Mouse (Mus musculus) heart, postnatal 36 days (tissue): Measurements from ENCODE around the gene Sars. TPM values are rescaled to one million over a fixed set of nuclear protein-coding genes. Genes with fewer than 3 reads are reported as not detected.
A peak's percentile ranks its signal among the peaks of the same experiment; 100 is the strongest.

Experiments used
- DNase-seq, 2 experiments: peaks; one replicate each; pipeline ENCODE4 v3.0.0; 2021 to 2022
- intact Hi-C: fragments of 180-260 bp; cut with DNase I; formaldehyde crosslinking; loops from one replicate; pipeline ENCODE4 v1.15.1; 2025
- total RNA-seq, 2 experiments: library from RNA; stranded (reverse); gene quantifications; 2 replicates each; pipeline ENCODE4 v1.2.3; 2021

Sars gene
- 10 to 100 TPM; 82.6 to 83.9 TPM for total RNA-seq

- intact Hi-C loops, result no loop called here
- DNase-seq, result peak; percentile 89 to 90
Measured at GRCm38 (mm10) chr3:108444698-108445365, at the start of gene Sars. Gene Sars, minus strand, starts transcription at chr3:108445209.

- DNase-seq, result no peak
- intact Hi-C loops, result no loop called here
Measured at GRCm38 (mm10) chr3:108489968-108490367, 45.0 kb upstream of the Sars start.

- intact Hi-C loops, result no loop called here
- DNase-seq, result no peak
Measured at GRCm38 (mm10) chr3:108484749-108485148, 39.7 kb upstream of the Sars start.

- intact Hi-C loops, result no loop called here
- DNase-seq, result no peak
Measured at GRCm38 (mm10) chr3:108478800-108479199, 33.8 kb upstream of the Sars start.

- peak in 1 of 2 experiments; percentile 7 for DNase-seq
- intact Hi-C loops, result no loop called here
Measured at GRCm38 (mm10) chr3:108476761-108477619, 32.0 kb upstream of the Sars start.

- intact Hi-C loops, result no loop called here
- DNase-seq, result no peak
Measured at GRCm38 (mm10) chr3:108475496-108475895, 30.5 kb upstream of the Sars start.

GRCm38 (mm10) chr3:108474969-108475368, 30.0 kb upstream of the Sars start:
- no peak for DNase-seq
- intact Hi-C loops, result no loop called here

GRCm38 (mm10) chr3:108467760-108468159, 22.8 kb upstream of the Sars start:
- intact Hi-C loops, result no loop called here
- no peak for DNase-seq

GRCm38 (mm10) chr3:108466425-108466824, 21.4 kb upstream of the Sars start:
- intact Hi-C loops, result no loop called here
- peak; percentile 17 to 54 for DNase-seq

GRCm38 (mm10) chr3:108458866-108459265, 13.9 kb upstream of the Sars start:
- DNase-seq, result no peak
- intact Hi-C loops, result loop anchor here (5.0 kb wide), 1 partner anchor 47 kb away; no protein-coding TSS in a partner anchor

GRCm38 (mm10) chr3:108458380-108458779, 13.4 kb upstream of the Sars start:
- no peak for DNase-seq
- intact Hi-C loops, result loop anchor here (5.0 kb wide), 1 partner anchor 46 kb away; no protein-coding TSS in a partner anchor

GRCm38 (mm10) chr3:108454172-108454571, 9.2 kb upstream of the Sars start:
- intact Hi-C loops, result no loop called here
- no peak for DNase-seq

- intact Hi-C loops, result no loop called here
- no peak for DNase-seq
Measured at GRCm38 (mm10) chr3:108451969-108452368, 7.0 kb upstream of the Sars start.

- no peak for DNase-seq
- intact Hi-C loops, result no loop called here
Measured at GRCm38 (mm10) chr3:108445366-108445705, 327 bp upstream of the Sars start.

- intact Hi-C loops, result no loop called here
- peak; percentile 29 to 34 for DNase-seq
Measured at GRCm38 (mm10) chr3:108444029-108444428, 980 bp downstream of the Sars start.

GRCm38 (mm10) chr3:108436380-108436714, 8.7 kb downstream of the Sars start:
- intact Hi-C loops, result no loop called here
- DNase-seq, result no peak

- no peak for DNase-seq
- intact Hi-C loops, result no loop called here
Measured at GRCm38 (mm10) chr3:108435701-108436379, 9.2 kb downstream of the Sars start.

- intact Hi-C loops, result no loop called here
- DNase-seq, result no peak
Measured at GRCm38 (mm10) chr3:108433881-108434495, 11.0 kb downstream of the Sars start.

GRCm38 (mm10) chr3:108433188-108433880, 11.7 kb downstream of the Sars start:
- no peak for DNase-seq
- intact Hi-C loops, result no loop called here

GRCm38 (mm10) chr3:108432542-108433187, 12.3 kb downstream of the Sars start:
- intact Hi-C loops, result no loop called here
- DNase-seq, result no peak
